Mouse (Mus musculus) heart, embryonic 16.5 days (tissue): ENCODE data around the gene Mstn. TPM values are rescaled to one million over a fixed set of nuclear protein-coding genes. Genes with fewer than 3 reads are reported as not detected.

ENCODE experiments used
- ATAC-seq: fragments of 200-750 bp; cut with Nextera tagmentation; replicated peaks from 2 replicates; pipeline ENCODE4 v1.8.0; 2017; ENCODE audit warnings: moderate number of reproducible peaks; ENCODE audit not compliant: insufficient read depth, low FRiP score; ENCODE audit errors: extremely low read depth
- H3K27ac ChIP-seq: fragments of 300-500 bp; sonication (generic); 2 replicates; pipeline ENCODE4 v1.5.1; 2014; ENCODE audit warnings: mild to moderate bottlenecking, low read length, control low read depth, moderate library complexity
- H3K27me3 ChIP-seq: fragments of 300-500 bp; sonication (generic); 2 replicates; pipeline ENCODE4 v1.6.1; 2014; ENCODE audit warnings: low read length, mixed read lengths; ENCODE audit not compliant: control insufficient read depth, insufficient read depth
- H3K36me3 ChIP-seq: fragments of 300-500 bp; sonication (generic); 2 replicates; pipeline ENCODE4 v1.6.1; 2014; ENCODE audit not compliant: control insufficient read depth, insufficient read depth
- H3K4me1 ChIP-seq: fragments of 300-500 bp; sonication (generic); 2 replicates; pipeline ENCODE4 v1.6.1; 2014; ENCODE audit warnings: low read length, mixed read lengths; ENCODE audit not compliant: control insufficient read depth, insufficient read depth
- H3K4me2 ChIP-seq: fragments of 300-500 bp; sonication (generic); 2 replicates; pipeline ENCODE4 v1.6.1; 2014; ENCODE audit warnings: low read depth, mild to moderate bottlenecking, control low read depth, low read length
- H3K4me3 ChIP-seq: fragments of 300-500 bp; sonication (generic); 2 replicates; pipeline ENCODE4 v1.5.1; 2014; ENCODE audit warnings: mild to moderate bottlenecking, control low read depth, low read length
- H3K9ac ChIP-seq: fragments of 300-500 bp; sonication (generic); 2 replicates; pipeline ENCODE4 v1.6.1; 2014; ENCODE audit warnings: low read length, control low read depth
- H3K9me3 ChIP-seq: fragments of 300-500 bp; sonication (generic); replicated peaks from 2 replicates; pipeline ENCODE4 v1.6.1; 2016; ENCODE audit warnings: low read length; ENCODE audit not compliant: control insufficient read depth
- WGBS: fragments of 180-500 bp; shearing (Covaris S2); extraction: QIAGEN DNeasy Blood & Tissue Kit; methylation state at CpG from one replicate; pipeline ENCODE4 v1.1.7; 2014; 5-methylcytosine and 5-hydroxymethylcytosine counted together
- polyA plus RNA-seq: library from polyadenylated mRNA; unstranded; fragments of >200 nt; fragmentation: Nextera tagmentation; extraction: Ambion mirVana; gene quantifications from 2 replicates; pipeline ENCODE4 v1.2.1, GENCODE M21; 2015

Gene Mstn
- 1.4 and 1.5 TPM in 2 replicates for polyA plus RNA-seq

- no peak for ATAC-seq
- no peak within 1 kb of the TSS for H3K4me3 ChIP-seq
- H3K27ac ChIP-seq = no peak within 1 kb of the TSS
- 0 out of 2 replicates have a peak, but pooled peaks cover 2% of the 10 kb centered on the region for H3K9me3 ChIP-seq
- H3K9ac ChIP-seq = peak within 1 kb of the TSS; percentile 26; the same call in 1 of the 2 replicates
- H3K27me3 ChIP-seq = no peaks in the 10 kb centered on the region
- H3K4me1 ChIP-seq = peaks cover 4% of the 10 kb centered on the region; the same call in 1 of the 2 replicates
- H3K4me2 ChIP-seq = peak within 1 kb of the TSS; percentile 28
- 54% methylated on average over 6 of the region's 6 CpGs for WGBS
- H3K36me3 ChIP-seq = no peaks in the 10 kb centered on the region
Measured at GRCm38 (mm10) chr1:53061340-53061739, at the start of gene Mstn. TSS of gene Mstn (plus strand) at chr1:53061640.

- Histone ChIP-seq H3K4me2 (no peak overlapping the region), H3K27me3 (no peaks in the 10 kb centered on the region), H3K9ac (no peak overlapping the region), H3K4me3 (no peak overlapping the region), H3K36me3 (no peaks in the 10 kb centered on the region), H3K9me3 (no peaks in the 10 kb centered on the region), H3K4me1 (no peaks in the 10 kb centered on the region), H3K27ac (no peak overlapping the region)
- ATAC-seq = no peak
- WGBS = 72% methylated on average over 6 of the region's 6 CpGs
Measured at GRCm38 (mm10) chr1:53014716-53015115, 46.7 kb upstream of the Mstn start.

- no peaks in the 10 kb centered on the region for H3K4me1 ChIP-seq
- H3K36me3 ChIP-seq = no peaks in the 10 kb centered on the region
- H3K4me2 ChIP-seq = no peak overlapping the region
- no peaks in the 10 kb centered on the region for H3K9me3 ChIP-seq
- no peak for ATAC-seq
- no peak overlapping the region for H3K27ac ChIP-seq
- WGBS = 85% methylated on average over 5 of the region's 5 CpGs
- no peak overlapping the region for H3K4me3 ChIP-seq
- no peak overlapping the region for H3K9ac ChIP-seq
- no peaks in the 10 kb centered on the region for H3K27me3 ChIP-seq
Measured at GRCm38 (mm10) chr1:53015606-53016005, 45.8 kb upstream of the Mstn start.

- no peak overlapping the region for H3K27ac ChIP-seq
- no peak overlapping the region for H3K9ac ChIP-seq
- H3K4me2 ChIP-seq = no peak overlapping the region
- H3K9me3 ChIP-seq = no peaks in the 10 kb centered on the region
- H3K36me3 ChIP-seq = no peaks in the 10 kb centered on the region
- 70% methylated on average over 3 of the region's 3 CpGs for WGBS
- H3K4me3 ChIP-seq = no peak overlapping the region
- ATAC-seq = no peak
- H3K27me3 ChIP-seq = no peaks in the 10 kb centered on the region
- H3K4me1 ChIP-seq = no peaks in the 10 kb centered on the region
Measured at GRCm38 (mm10) chr1:53018746-53019505, 42.5 kb upstream of the Mstn start.

GRCm38 (mm10) chr1:53020079-53020478 lies 41.4 kb upstream of the Mstn start, which contains the start of gene 1700019D03Rik:
TSS of gene 1700019D03Rik (minus strand) at chr1:53020179.
- H3K27ac ChIP-seq = no peak within 1 kb of the TSS
- H3K9ac ChIP-seq = no peak within 1 kb of the TSS
- H3K4me3 ChIP-seq = no peak within 1 kb of the TSS
- no peaks in the 10 kb centered on the region for H3K27me3 ChIP-seq
- WGBS = 53% methylated on average over 5 of the region's 5 CpGs
- ATAC-seq = no peak
- no peaks in the 10 kb centered on the region for H3K4me1 ChIP-seq
- no peaks in the 10 kb centered on the region for H3K36me3 ChIP-seq
- no peak within 1 kb of the TSS for H3K4me2 ChIP-seq
- no peaks in the 10 kb centered on the region for H3K9me3 ChIP-seq

GRCm38 (mm10) chr1:53032550-53032949 lies 28.9 kb upstream of the Mstn start:
- no peak for ATAC-seq
- Histone ChIP-seq H3K4me1 (no peaks in the 10 kb centered on the region), H3K9ac (no peak overlapping the region), H3K4me3 (no peak overlapping the region), H3K36me3 (no peaks in the 10 kb centered on the region), H3K9me3 (no peaks in the 10 kb centered on the region), H3K27me3 (no peaks in the 10 kb centered on the region), H3K4me2 (no peak overlapping the region), H3K27ac (no peak overlapping the region)

GRCm38 (mm10) chr1:53037443-53037871 lies 24.0 kb upstream of the Mstn start:
- H3K9ac ChIP-seq = no peak overlapping the region
- H3K9me3 ChIP-seq = no peaks in the 10 kb centered on the region
- 57% methylated on average over 5 of the region's 5 CpGs for WGBS
- no peak overlapping the region for H3K4me2 ChIP-seq
- no peaks in the 10 kb centered on the region for H3K4me1 ChIP-seq
- no peak overlapping the region for H3K4me3 ChIP-seq
- no peak for ATAC-seq
- no peak overlapping the region for H3K27ac ChIP-seq
- no peaks in the 10 kb centered on the region for H3K27me3 ChIP-seq
- no peaks in the 10 kb centered on the region for H3K36me3 ChIP-seq

GRCm38 (mm10) chr1:53049763-53050427 lies 11.5 kb upstream of the Mstn start:
- no peaks in the 10 kb centered on the region for H3K4me1 ChIP-seq
- 71% methylated on average over 8 of the region's 8 CpGs for WGBS
- no peak overlapping the region for H3K4me3 ChIP-seq
- no peak for ATAC-seq
- H3K9ac ChIP-seq = no peak overlapping the region
- H3K27ac ChIP-seq = no peak overlapping the region
- no peaks in the 10 kb centered on the region for H3K36me3 ChIP-seq
- H3K9me3 ChIP-seq = no peaks in the 10 kb centered on the region
- H3K27me3 ChIP-seq = no peaks in the 10 kb centered on the region
- no peak overlapping the region for H3K4me2 ChIP-seq
